Mouse (Mus musculus) bone marrow macrophage, adult 2 months (primary cell): ENCODE measurements around the gene Klhl10. TPM values are rescaled to one million over a fixed set of nuclear protein-coding genes. Genes with fewer than 3 reads are reported as not detected.

Source experiments
- H3K27ac ChIP-seq: 2 replicates; pipeline ENCODE4 v1.5.1; 2012; ENCODE audit warnings: low read depth, low read length; ENCODE audit not compliant: insufficient read depth
- H3K4me1 ChIP-seq: 2 replicates; pipeline ENCODE4 v1.6.1; 2012; ENCODE audit warnings: low read length; ENCODE audit not compliant: control insufficient read depth, insufficient read depth
- H3K4me3 ChIP-seq: 2 replicates; pipeline ENCODE4 v1.5.1; 2012; ENCODE audit warnings: mild to moderate bottlenecking, low read length, moderate library complexity; ENCODE audit not compliant: insufficient read depth
- CTCF ChIP-seq: IDR thresholded peaks from 2 replicates; pipeline ENCODE4 v1.5.1; 2012; ENCODE audit warnings: low read depth, mild to moderate bottlenecking, low read length, moderate library complexity
- POLR2A ChIP-seq: IDR thresholded peaks from 2 replicates; pipeline ENCODE4 v1.6.1; 2012; ENCODE audit warnings: mild to moderate bottlenecking, low read depth, low read length, borderline replicate concordance
- polyA plus RNA-seq: library from polyadenylated mRNA; stranded (reverse); fragments of >200 nt; gene quantifications from 2 replicates; pipeline ENCODE4 v1.2.4, GENCODE M21; 2012; ENCODE audit not compliant: missing spikeins, insufficient read depth, insufficient read length

Gene Klhl10
- polyA plus RNA-seq, 1 experiment = not detected

- H3K27ac ChIP-seq = no peak overlapping the region
- no peak for TF ChIP-seq CTCF
- no peak for TF ChIP-seq POLR2A
- H3K4me3 ChIP-seq = no peak overlapping the region
- H3K4me1 ChIP-seq = peaks cover 4% of the 10 kb centered on the region
Measured at GRCm38 (mm10) chr11:100425851-100426250, 15.9 kb upstream of the Klhl10 start.

- TF ChIP-seq POLR2A = no peak
- no peak for TF ChIP-seq CTCF
- H3K4me1 ChIP-seq = peaks cover 4% of the 10 kb centered on the region
- H3K27ac ChIP-seq = no peak overlapping the region
- no peak overlapping the region for H3K4me3 ChIP-seq
Measured at GRCm38 (mm10) chr11:100426820-100427219, 14.9 kb upstream of the Klhl10 start.

DNA sequence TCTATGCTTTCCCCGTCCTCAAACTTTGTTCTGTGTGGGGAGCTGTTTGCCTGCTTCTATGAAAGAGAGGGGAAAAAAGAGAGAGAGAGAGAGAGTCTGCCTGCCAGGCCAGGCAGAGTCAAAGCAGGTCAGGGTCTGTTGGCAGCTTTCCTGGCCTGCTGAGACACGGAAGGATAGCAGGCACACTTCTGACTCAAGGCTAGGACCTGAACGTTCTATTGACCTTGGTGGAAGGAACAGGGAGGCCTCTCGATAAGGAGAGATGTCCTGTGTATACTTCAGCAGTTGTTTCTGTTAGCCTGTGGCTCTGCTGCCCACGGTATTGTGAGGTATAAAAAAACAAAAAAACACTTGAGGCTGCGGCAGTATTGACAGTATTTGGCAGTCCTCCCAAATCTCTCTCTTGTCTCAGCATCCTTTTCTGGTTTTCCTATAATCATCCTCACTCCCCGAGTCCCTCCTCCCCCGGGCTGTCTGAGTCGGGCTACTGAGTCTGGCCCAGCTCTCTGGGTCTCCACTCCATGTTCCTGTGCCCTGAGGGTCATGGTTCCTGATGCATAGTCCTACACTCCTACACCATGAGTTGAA lies 13.0 kb upstream of the Klhl10 start:
- TF ChIP-seq POLR2A (no peak), CTCF (no peak)
- peaks cover 4% of the 10 kb centered on the region for H3K4me1 ChIP-seq
- no peak overlapping the region for H3K27ac ChIP-seq
- no peak overlapping the region for H3K4me3 ChIP-seq

GRCm38 (mm10) chr11:100430052-100430451 lies 11.7 kb upstream of the Klhl10 start:
- Histone ChIP-seq H3K4me1 (peaks cover 6% of the 10 kb centered on the region), H3K27ac (no peak overlapping the region), H3K4me3 (no peak overlapping the region)
- TF ChIP-seq CTCF = no peak
- TF ChIP-seq POLR2A = no peak

DNA sequence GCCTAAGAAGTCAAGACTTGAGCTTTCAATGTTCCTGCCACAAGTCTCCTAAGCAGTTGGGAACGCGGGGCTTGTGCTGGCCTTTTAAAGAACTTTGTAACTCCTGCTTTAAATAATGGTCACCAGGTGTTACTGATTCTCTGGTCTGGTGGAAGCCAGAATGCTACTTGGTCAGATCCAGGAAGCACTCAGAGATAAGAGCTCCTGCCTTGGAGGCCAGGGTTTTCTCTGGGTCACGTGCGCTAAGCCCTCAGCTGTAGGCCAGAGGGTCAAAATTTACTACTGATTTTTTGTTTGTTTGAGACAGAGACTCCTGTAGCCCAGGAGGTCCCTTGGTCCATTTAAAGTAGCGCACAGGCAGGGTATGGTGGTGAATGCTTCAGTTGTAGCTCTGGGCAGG lies 9.7 kb upstream of the Klhl10 start:
- Histone ChIP-seq H3K4me3 (no peak overlapping the region), H3K4me1 (peaks cover 5% of the 10 kb centered on the region; the same call in 1 of the 2 replicates), H3K27ac (no peak overlapping the region)
- no peak for TF ChIP-seq CTCF
- no peak for TF ChIP-seq POLR2A

- peaks cover 10% of the 10 kb centered on the region for H3K4me1 ChIP-seq
- no peak overlapping the region for H3K27ac ChIP-seq
- H3K4me3 ChIP-seq = no peak overlapping the region
- TF ChIP-seq POLR2A (no peak), CTCF (no peak)
Measured at GRCm38 (mm10) chr11:100435678-100436246, 6.0 kb upstream of the Klhl10 start.

GRCm38 (mm10) chr11:100437901-100438300 lies 3.8 kb upstream of the Klhl10 start:
- TF ChIP-seq CTCF = no peak
- no peak for TF ChIP-seq POLR2A
- Histone ChIP-seq H3K4me3 (no peak overlapping the region), H3K4me1 (peaks cover 10% of the 10 kb centered on the region)

DNA sequence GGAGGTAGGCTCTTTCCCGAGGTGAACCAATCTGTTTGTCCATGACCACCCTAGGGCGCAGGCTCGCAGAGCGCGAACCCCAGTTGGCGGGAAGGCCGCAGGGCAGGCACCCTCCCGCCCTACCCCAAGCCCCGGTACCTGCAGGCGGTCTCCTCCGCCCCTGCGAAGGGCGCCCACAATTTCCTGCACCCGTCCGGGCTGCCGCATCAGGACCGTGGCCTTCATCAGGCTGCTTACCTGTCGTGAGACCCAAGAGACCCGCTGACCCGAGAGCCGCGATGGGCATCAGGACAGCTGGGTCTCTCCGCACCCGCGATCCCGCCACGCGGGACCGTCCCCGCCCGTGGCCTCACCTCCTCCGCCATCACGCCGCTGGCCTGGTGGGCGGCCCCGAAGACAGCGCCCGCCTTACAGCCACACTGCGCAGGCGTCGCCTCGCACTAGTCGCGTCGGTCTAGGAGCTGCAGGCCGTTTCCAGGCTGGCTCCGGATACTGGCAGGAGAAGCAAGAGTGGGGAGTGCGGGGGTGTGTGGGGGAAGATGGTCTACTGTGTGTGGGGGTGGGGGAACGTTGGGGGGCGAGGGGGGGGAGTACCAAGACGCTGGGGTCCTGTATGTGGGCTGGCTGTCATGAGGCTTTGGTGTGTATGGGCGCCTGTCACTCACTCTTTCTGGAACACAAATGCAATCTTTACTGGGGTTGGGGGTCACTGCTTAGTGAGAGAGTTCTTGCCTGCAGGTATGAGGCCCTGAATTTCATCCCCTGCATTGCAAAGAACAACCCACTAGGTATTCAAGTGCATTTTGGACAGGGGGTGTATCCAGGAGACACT lies 810 bp upstream of the Klhl10 start:
- Histone ChIP-seq H3K4me1 (peaks cover 8% of the 10 kb centered on the region), H3K27ac (no peak overlapping the region), H3K4me3 (peak overlapping the region; percentile 96)
- TF ChIP-seq POLR2A = 0 out of 2 replicates have a peak, but pooled peaks have one; percentile 48
- no peak for TF ChIP-seq CTCF

More at GRCm38 (mm10) chr11:100437901-100438300, 3.8 kb upstream of the Klhl10 start:
- H3K27ac ChIP-seq = no peak overlapping the region

- peaks cover 8% of the 10 kb centered on the region for H3K4me1 ChIP-seq
- TF ChIP-seq CTCF (no peak), POLR2A (no peak)
- H3K27ac ChIP-seq = no peak overlapping the region
- no peak overlapping the region for H3K4me3 ChIP-seq
Measured at GRCm38 (mm10) chr11:100442625-100443024, 908 bp downstream of the Klhl10 start.

GRCm38 (mm10) chr11:100457247-100457646 lies 15.5 kb downstream of the Klhl10 start:
- H3K4me3 ChIP-seq = no peak overlapping the region
- no peak overlapping the region for H3K27ac ChIP-seq
- TF ChIP-seq POLR2A (no peak), CTCF (no peak)
- H3K4me1 ChIP-seq = no peaks in the 10 kb centered on the region
